Mouse (Mus musculus) midbrain, embryonic 14.5 days (tissue): ENCODE data around the gene Kcnj10. TPM values are rescaled to one million over a fixed set of nuclear protein-coding genes. Genes with fewer than 3 reads are reported as not detected.

Experiments used
- ATAC-seq: fragments of 200-750 bp; cut with Nextera tagmentation; 2 replicates; pipeline ENCODE4 v1.8.0; 2017; ENCODE audit warnings: moderate number of reproducible peaks, moderate library complexity; ENCODE audit not compliant: low FRiP score, low TSS enrichment
- DNase-seq: peaks from one replicate; pipeline ENCODE4 v3.0.0-alpha.2; 2015
- H3K27ac ChIP-seq: fragments of 300-500 bp; sonication (generic); replicated peaks from 2 replicates; pipeline ENCODE4 v1.5.1; 2014; ENCODE audit warnings: mild to moderate bottlenecking, low read depth, low read length, moderate library complexity
- H3K27me3 ChIP-seq: fragments of 300-500 bp; sonication (generic); 2 replicates; pipeline ENCODE4 v1.6.1; 2014; ENCODE audit warnings: low read length, control low read depth, mixed read lengths; ENCODE audit not compliant: control insufficient read depth, insufficient read depth
- H3K36me3 ChIP-seq: fragments of 300-500 bp; sonication (generic); 2 replicates; pipeline ENCODE4 v1.6.1; 2014; ENCODE audit warnings: low read length, control low read depth; ENCODE audit not compliant: control insufficient read depth, insufficient read depth
- H3K4me1 ChIP-seq: fragments of 300-500 bp; sonication (generic); 2 replicates; pipeline ENCODE4 v1.6.1; 2014; ENCODE audit warnings: mild to moderate bottlenecking, antibody characterized with exemption, low read length, control low read depth; ENCODE audit not compliant: control insufficient read depth, insufficient read depth
- H3K4me2 ChIP-seq: fragments of 300-500 bp; sonication (generic); 2 replicates; pipeline ENCODE4 v1.6.1; 2014; ENCODE audit warnings: mild to moderate bottlenecking, low read length, moderate library complexity
- H3K4me3 ChIP-seq: fragments of 300-500 bp; sonication (generic); replicated peaks from 2 replicates; pipeline ENCODE4 v1.5.1; 2014; ENCODE audit warnings: low read depth, low read length
- H3K9ac ChIP-seq: fragments of 300-500 bp; sonication (generic); replicated peaks from 2 replicates; pipeline ENCODE4 v1.6.1; 2014; ENCODE audit warnings: mild to moderate bottlenecking, low read length, moderate library complexity
- H3K9me3 ChIP-seq: fragments of 300-500 bp; sonication (generic); 2 replicates; pipeline ENCODE4 v1.6.1; 2016; ENCODE audit warnings: low read length, control low read depth, mixed read lengths; ENCODE audit not compliant: control insufficient read depth
- WGBS: fragments of 180-500 bp; shearing (Covaris S2); extraction: QIAGEN DNeasy Blood & Tissue Kit; methylation state at CpG from one replicate; pipeline ENCODE4 v1.1.7; 2014; 5-methylcytosine and 5-hydroxymethylcytosine counted together
- polyA plus RNA-seq: library from polyadenylated mRNA; unstranded; fragments of >200 nt; fragmentation: Nextera tagmentation; extraction: Ambion mirVana; gene quantifications from 2 replicates; pipeline ENCODE4 v1.2.1, GENCODE M21; 2014

The Kcnj10 gene
- polyA plus RNA-seq, 1 experiment from 2014 or later: 1.5 TPM

DNA sequence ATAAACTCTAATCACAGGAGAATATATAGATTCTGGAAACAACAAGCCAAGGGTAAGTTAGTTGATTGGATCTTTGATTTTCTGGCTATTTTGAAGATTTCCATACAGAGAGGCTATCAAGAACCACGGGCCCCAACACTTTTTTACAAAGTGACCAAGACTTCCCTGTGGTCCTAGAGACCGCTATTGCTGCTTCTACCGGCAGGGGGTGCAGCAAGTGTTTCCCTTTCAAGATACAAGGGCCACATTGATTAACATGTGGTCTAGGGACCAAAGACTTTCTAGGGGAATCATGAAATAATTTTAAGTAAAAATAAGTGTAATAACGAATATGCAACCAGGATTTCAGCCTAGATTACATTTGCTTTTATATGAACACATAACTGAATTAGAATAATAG, 69.8 kb downstream of the Kcnj10 start:
- no peaks in the 10 kb centered on the region for H3K9me3 ChIP-seq
- no peak overlapping the region for H3K9ac ChIP-seq
- DNase-seq (peak; percentile 78), ATAC-seq (no peak)
- H3K36me3 ChIP-seq: no peaks in the 10 kb centered on the region
- H3K4me1 ChIP-seq: no peaks in the 10 kb centered on the region
- H3K27me3 ChIP-seq: no peaks in the 10 kb centered on the region
- H3K4me3 ChIP-seq: no peak overlapping the region
- WGBS: 6% methylated on average over 4 of the region's 4 CpGs
- no peak overlapping the region for H3K27ac ChIP-seq
- H3K4me2 ChIP-seq: no peak overlapping the region

DNA sequence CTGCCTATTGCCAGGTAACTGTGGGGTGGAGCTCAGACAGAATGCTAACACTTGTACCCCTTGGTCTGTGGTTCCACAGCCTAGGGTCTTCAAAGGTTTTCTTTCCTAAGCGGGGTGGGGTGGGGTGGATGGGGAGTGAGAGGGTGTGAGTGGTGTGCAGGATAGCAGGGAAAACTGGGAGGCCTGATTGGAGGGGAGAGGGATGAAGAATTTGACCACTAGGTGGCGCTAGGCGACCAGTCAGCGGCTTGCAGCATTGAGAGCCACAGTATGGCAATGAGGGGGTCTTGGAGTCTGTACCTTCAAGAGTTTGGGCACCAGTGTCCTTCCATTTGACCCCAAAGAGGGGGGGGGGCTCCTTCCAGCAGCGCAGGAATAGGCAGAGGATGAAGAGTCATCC, 71.2 kb downstream of the Kcnj10 start:
- under 1% methylated on average over 5 of the region's 5 CpGs for WGBS
- Histone ChIP-seq H3K4me2 (no peak overlapping the region), H3K4me1 (no peaks in the 10 kb centered on the region), H3K9me3 (no peaks in the 10 kb centered on the region), H3K36me3 (no peaks in the 10 kb centered on the region), H3K27me3 (no peaks in the 10 kb centered on the region), H3K4me3 (no peak overlapping the region), H3K9ac (no peak overlapping the region), H3K27ac (no peak overlapping the region)
- ATAC-seq (peak; percentile 76), DNase-seq (peak; percentile 88)

DNA sequence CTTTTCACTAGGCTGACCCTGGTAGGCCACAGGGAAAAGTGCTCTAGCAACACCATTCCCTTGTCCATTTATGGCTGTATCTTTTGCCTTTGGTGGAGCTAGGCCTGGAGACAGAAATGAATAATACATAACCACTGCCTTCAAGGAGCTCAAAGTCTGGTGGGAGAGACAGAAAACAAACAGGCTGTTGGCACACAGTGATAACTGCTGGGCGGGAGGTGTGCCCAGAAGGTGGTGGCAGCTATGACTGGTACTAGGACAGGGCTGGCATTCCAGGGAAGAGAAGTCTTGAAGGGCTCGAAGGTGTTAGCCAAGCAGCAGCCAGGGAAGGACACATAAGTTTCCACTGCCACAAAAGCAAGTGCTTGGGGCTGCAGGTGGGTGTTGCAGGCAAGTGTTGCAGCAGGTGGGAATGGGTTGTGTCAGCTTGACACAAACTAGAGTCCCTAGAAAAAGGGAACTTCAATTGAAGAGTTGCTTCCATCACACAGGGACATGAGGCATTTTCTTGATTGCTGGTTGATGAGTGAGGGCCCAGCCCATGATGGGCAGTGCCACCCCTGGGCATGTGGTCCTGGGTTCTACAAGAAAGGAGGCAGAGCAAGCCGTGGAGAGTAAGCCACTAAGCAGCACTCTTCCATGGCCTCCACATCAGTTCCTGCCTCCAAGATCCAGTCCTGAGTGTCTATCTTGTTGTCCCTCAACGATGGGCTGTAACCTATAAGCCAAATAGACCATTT, 72.7 kb downstream of the Kcnj10 start:
- 81% methylated on average over 4 of the region's 4 CpGs for WGBS
- no peaks in the 10 kb centered on the region for H3K4me1 ChIP-seq
- H3K4me3 ChIP-seq: no peak overlapping the region
- no peak overlapping the region for H3K4me2 ChIP-seq
- no peaks in the 10 kb centered on the region for H3K9me3 ChIP-seq
- no peaks in the 10 kb centered on the region for H3K27me3 ChIP-seq
- DNase-seq: no peak
- no peak overlapping the region for H3K27ac ChIP-seq
- no peak for ATAC-seq
- no peaks in the 10 kb centered on the region for H3K36me3 ChIP-seq
- H3K9ac ChIP-seq: no peak overlapping the region

DNA sequence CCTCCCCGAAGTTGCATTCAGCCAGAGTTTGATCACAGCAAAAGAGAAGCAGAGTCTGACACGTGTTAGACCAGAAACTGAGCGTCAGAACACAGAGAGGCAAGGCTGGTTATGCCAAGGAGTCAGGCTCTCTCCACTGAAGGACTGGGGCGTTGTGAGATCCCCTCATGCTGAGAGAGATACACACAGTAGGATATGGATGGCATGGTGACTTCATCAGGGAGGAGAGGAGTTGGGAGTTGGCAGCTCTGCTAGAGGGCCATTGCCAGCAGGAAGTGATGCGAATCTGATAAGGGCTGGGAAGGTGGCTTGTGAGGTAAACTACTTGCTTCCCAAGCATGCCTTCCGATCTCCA, 73.2 kb downstream of the Kcnj10 start:
- H3K27ac ChIP-seq: no peak overlapping the region
- no peak overlapping the region for H3K9ac ChIP-seq
- no peak for ATAC-seq
- H3K9me3 ChIP-seq: no peaks in the 10 kb centered on the region
- 92% methylated on average over 6 of the region's 6 CpGs for WGBS
- no peak overlapping the region for H3K4me3 ChIP-seq
- no peaks in the 10 kb centered on the region for H3K36me3 ChIP-seq
- H3K4me2 ChIP-seq: no peak overlapping the region
- no peaks in the 10 kb centered on the region for H3K4me1 ChIP-seq
- H3K27me3 ChIP-seq: no peaks in the 10 kb centered on the region
- no peak for DNase-seq

DNA sequence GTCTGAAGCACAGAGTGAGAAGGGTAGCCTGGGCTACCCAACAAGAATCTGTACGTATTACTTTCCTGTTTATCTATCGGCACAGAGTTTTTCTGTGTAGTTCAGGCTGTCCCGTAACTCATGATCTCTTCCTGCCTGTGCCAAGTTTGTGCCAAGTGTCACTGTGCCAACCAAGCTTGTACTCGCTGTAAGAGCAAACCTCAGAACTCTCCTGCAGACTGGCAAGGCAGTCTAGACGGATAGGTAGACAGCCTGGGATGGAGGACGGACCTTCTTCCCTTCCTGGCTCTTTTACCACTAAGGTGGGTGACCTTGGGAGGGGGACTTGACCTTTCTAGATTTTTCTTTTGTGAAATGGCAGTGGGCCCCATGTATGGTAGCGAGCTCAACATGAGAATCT, 74.1 kb downstream of the Kcnj10 start:
- no peak overlapping the region for H3K4me2 ChIP-seq
- 86% methylated on average over 7 of the region's 7 CpGs for WGBS

DNA sequence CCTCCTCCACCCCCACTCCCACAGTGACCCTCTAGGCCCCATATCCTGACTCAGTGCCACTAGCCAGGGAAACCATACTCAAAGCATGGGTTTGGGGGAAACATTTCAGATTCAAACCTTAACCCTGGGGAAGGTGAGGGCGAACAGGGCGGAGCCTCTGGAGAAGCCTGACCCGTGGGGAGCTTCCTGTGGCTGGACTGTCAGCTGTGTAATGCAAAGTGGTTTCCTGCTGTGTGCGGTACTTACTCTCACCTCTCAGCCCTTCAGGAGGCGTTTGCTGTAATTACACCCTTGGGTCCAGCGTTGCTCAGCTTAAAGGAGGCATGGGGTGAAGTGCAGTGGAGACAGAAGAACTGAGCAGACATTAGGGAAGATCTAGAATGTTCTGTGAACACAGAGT, 77.2 kb downstream of the Kcnj10 start:
- Histone ChIP-seq H3K36me3 (no peaks in the 10 kb centered on the region), H3K9ac (no peak overlapping the region), H3K27ac (no peak overlapping the region), H3K4me2 (no peak overlapping the region), H3K27me3 (no peaks in the 10 kb centered on the region), H3K4me3 (no peak overlapping the region), H3K4me1 (no peaks in the 10 kb centered on the region), H3K9me3 (no peaks in the 10 kb centered on the region)
- DNase-seq (no peak), ATAC-seq (no peak)
- 17% methylated on average over 6 of the region's 6 CpGs for WGBS

More for the DNA sequence above, 74.1 kb downstream of the Kcnj10 start:
- no peak for ATAC-seq
- H3K4me1 ChIP-seq: no peaks in the 10 kb centered on the region
- no peaks in the 10 kb centered on the region for H3K9me3 ChIP-seq
- no peaks in the 10 kb centered on the region for H3K27me3 ChIP-seq
- H3K4me3 ChIP-seq: no peak overlapping the region
- H3K36me3 ChIP-seq: no peaks in the 10 kb centered on the region
- no peak overlapping the region for H3K9ac ChIP-seq
- no peak overlapping the region for H3K27ac ChIP-seq
- DNase-seq: no peak

DNA sequence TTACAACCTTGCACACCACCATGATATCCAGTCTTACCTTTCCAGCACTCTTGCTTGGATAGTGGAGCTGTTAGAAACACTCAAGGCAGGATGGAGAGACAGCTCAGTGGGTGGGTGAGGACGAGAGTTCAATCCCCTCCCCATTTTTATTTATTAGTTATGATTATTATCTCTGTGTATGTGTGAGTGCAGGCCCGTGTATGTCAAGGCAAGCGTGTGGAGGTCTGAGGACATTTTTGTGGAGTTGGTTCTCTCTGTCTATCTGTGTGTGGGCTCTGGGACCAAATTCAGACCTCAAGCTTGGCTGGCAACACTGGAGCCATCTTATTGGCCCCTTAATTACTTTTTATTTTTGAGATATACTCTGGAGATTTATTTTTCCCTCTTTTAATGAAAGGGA, 77.6 kb downstream of the Kcnj10 start:
- Histone ChIP-seq H3K4me3 (no peak overlapping the region), H3K9me3 (no peaks in the 10 kb centered on the region), H3K27ac (no peak overlapping the region), H3K9ac (no peak overlapping the region), H3K4me2 (no peak overlapping the region), H3K4me1 (no peaks in the 10 kb centered on the region), H3K27me3 (no peaks in the 10 kb centered on the region), H3K36me3 (no peaks in the 10 kb centered on the region)
- ATAC-seq (no peak), DNase-seq (no peak)
- 81% methylated on average over 3 of the region's 3 CpGs for WGBS

DNA sequence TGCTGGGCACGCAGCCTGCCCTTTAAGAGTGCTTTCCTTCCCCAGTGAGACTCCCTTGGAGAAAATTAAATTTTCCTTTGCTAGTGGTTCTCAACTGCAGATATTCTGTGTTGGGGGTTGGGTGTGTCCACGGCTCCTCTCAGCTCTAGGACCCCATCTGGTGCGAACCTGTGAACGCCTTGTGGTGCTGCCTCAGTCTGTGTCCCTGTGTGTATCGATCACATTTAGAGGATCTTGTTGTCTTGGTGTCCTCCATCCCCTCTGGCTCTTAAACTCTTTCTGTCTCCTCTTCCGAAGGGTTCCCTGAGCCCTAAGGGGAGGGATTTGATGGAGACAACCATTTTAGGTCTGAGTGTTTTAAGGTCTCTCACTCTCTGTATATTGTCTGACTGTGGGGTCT, 79.2 kb downstream of the Kcnj10 start:
- DNase-seq: no peak
- no peak for ATAC-seq
- Histone ChIP-seq H3K9me3 (no peaks in the 10 kb centered on the region), H3K9ac (no peak overlapping the region), H3K27ac (no peak overlapping the region), H3K4me1 (no peaks in the 10 kb centered on the region), H3K36me3 (no peaks in the 10 kb centered on the region), H3K27me3 (no peaks in the 10 kb centered on the region), H3K4me3 (no peak overlapping the region), H3K4me2 (no peak overlapping the region)
- WGBS: 86% methylated on average over 6 of the region's 6 CpGs

DNA sequence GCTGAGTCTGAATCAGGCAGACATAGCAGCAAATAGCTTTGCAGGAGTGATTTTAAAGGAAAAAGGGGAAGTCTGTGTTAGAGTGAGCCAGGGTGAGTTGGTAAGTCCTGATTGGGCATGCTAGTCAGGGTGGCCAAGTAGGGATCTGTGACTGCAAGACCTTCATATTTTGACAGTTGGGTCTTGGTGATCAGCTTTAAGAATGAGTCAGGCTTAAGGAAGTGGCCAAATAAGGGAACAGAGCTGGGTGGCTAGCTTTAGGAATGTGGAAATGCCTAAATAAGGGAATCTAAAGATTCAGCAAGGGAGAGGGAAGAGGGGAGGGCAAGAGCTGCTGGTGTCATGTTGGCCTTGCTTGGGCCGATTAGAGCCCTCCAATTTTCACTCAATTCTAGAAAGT, 82.4 kb downstream of the Kcnj10 start:
- no peak for DNase-seq
- Histone ChIP-seq H3K9me3 (no peaks in the 10 kb centered on the region), H3K4me1 (no peaks in the 10 kb centered on the region), H3K9ac (no peak overlapping the region), H3K4me2 (no peak overlapping the region), H3K27me3 (no peaks in the 10 kb centered on the region), H3K4me3 (no peak overlapping the region), H3K36me3 (no peaks in the 10 kb centered on the region), H3K27ac (no peak overlapping the region)
- no peak for ATAC-seq
- WGBS: 72% methylated on average over 1 of the region's 1 CpGs
